Mouse (Mus musculus) small intestine, adult 2 months (tissue): ENCODE measurements around the gene Zscan10. TPM values are rescaled to one million over a fixed set of nuclear protein-coding genes. Genes with fewer than 3 reads are reported as not detected.

Experiments
- H3K27ac ChIP-seq: fragments of 200-500 bp; 2 replicates; pipeline ENCODE4 v1.5.1; 2012; ENCODE audit warnings: low read depth, low read length, control low read depth, inconsistent platforms; ENCODE audit not compliant: insufficient read depth
- H3K27me3 ChIP-seq: fragments of 200-500 bp; 2 replicates; pipeline ENCODE4 v1.6.1; 2012; ENCODE audit warnings: mild to moderate bottlenecking, moderate library complexity, low read length, inconsistent platforms; ENCODE audit not compliant: control insufficient read depth, insufficient read depth
- H3K36me3 ChIP-seq: fragments of 200-500 bp; 2 replicates; pipeline ENCODE4 v1.6.1; 2012; ENCODE audit warnings: mild to moderate bottlenecking, low read length, control low read depth, inconsistent platforms; ENCODE audit not compliant: control insufficient read depth, insufficient read depth
- H3K4me1 ChIP-seq: fragments of 200-500 bp; 2 replicates; pipeline ENCODE4 v1.6.1; 2012; ENCODE audit warnings: low read length, inconsistent platforms, mixed read lengths; ENCODE audit not compliant: control insufficient read depth, insufficient read depth, insufficient read length
- H3K4me3 ChIP-seq: fragments of 200-500 bp; 2 replicates; pipeline ENCODE4 v1.5.1; 2012; ENCODE audit warnings: low read depth, mild to moderate bottlenecking, control low read depth, inconsistent platforms, low read length, moderate library complexity
- CTCF ChIP-seq: fragments of 200-500 bp; IDR thresholded peaks from 2 replicates; pipeline ENCODE4 v1.5.1; 2012; ENCODE audit warnings: low read depth, mild to moderate bottlenecking, control low read depth, inconsistent platforms, low read length, moderate library complexity, mixed read lengths; ENCODE audit not compliant: insufficient replicate concordance, insufficient read length; ENCODE audit errors: extremely low read depth
- POLR2A ChIP-seq: fragments of 200-500 bp; IDR thresholded peaks from 2 replicates; pipeline ENCODE4 v1.6.1; 2012; ENCODE audit warnings: low read depth, mild to moderate bottlenecking, control low read depth, inconsistent platforms, low read length, moderate library complexity
- WGBS: fragments of 180-500 bp; shearing (Covaris S2); methylation state at CpG from one replicate; pipeline ENCODE4 v1.1.7; 2018; 5-methylcytosine and 5-hydroxymethylcytosine counted together
- polyA plus RNA-seq: library from polyadenylated mRNA; depleted of rRNA; stranded (reverse); fragments of >200 nt; gene quantifications from 2 replicates; pipeline ENCODE4 v1.2.3, GENCODE M21; 2012

The Zscan10 gene
- polyA plus RNA-seq, 1 experiment = not detected

- Histone ChIP-seq H3K4me3 (no peak overlapping the region), H3K36me3 (peaks cover 3% of the 10 kb centered on the region; the same call in 1 of the 2 replicates), H3K27ac (no peak overlapping the region), H3K27me3 (no peaks in the 10 kb centered on the region), H3K4me1 (no peaks in the 10 kb centered on the region)
- WGBS = 19% methylated on average over 5 of the region's 5 CpGs
- TF ChIP-seq POLR2A (no peak), CTCF (peak; percentile 6; the same call in 1 of the 2 replicates)
These were observed 29.6 kb upstream of the Zscan10 start for GRCm38 (mm10) chr17:23571084-23571483.

- Histone ChIP-seq H3K4me1 (no peaks in the 10 kb centered on the region), H3K4me3 (no peak overlapping the region), H3K36me3 (peaks cover 3% of the 10 kb centered on the region; the same call in 1 of the 2 replicates), H3K27me3 (no peaks in the 10 kb centered on the region), H3K27ac (no peak overlapping the region)
- WGBS = 75% methylated on average over 6 of the region's 6 CpGs
- TF ChIP-seq CTCF = peak; percentile 35; the same call in 1 of the 2 replicates
- no peak for TF ChIP-seq POLR2A
These were observed 28.6 kb upstream of the Zscan10 start for GRCm38 (mm10) chr17:23572059-23572458.

DNA sequence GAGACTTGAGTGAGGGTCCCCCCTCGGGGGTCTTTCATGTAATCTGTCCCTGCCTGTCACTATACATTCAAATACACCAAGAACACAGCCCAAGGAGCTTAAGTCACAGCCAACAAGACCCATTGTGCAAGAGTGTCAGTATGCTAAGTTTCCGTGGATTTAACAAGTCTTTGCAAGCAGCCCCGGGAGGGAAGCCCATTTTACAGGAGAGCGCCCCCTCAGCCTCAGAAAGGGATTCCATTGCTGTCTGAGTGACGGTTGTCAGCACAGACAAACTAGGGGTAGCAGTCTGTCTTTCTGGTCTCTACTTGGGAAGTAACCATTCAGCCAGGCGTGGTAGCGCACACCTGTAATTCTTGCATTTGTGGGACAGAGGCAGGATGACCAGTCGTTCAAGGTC, 26.5 kb upstream of the Zscan10 start:
- H3K27me3 ChIP-seq = no peaks in the 10 kb centered on the region
- TF ChIP-seq POLR2A (no peak), CTCF (no peak)
- no peak overlapping the region for H3K27ac ChIP-seq
- peaks cover 3% of the 10 kb centered on the region; the same call in 1 of the 2 replicates for H3K36me3 ChIP-seq
- H3K4me3 ChIP-seq = no peak overlapping the region
- no peaks in the 10 kb centered on the region for H3K4me1 ChIP-seq
- WGBS = 87% methylated on average over 8 of the region's 8 CpGs

DNA sequence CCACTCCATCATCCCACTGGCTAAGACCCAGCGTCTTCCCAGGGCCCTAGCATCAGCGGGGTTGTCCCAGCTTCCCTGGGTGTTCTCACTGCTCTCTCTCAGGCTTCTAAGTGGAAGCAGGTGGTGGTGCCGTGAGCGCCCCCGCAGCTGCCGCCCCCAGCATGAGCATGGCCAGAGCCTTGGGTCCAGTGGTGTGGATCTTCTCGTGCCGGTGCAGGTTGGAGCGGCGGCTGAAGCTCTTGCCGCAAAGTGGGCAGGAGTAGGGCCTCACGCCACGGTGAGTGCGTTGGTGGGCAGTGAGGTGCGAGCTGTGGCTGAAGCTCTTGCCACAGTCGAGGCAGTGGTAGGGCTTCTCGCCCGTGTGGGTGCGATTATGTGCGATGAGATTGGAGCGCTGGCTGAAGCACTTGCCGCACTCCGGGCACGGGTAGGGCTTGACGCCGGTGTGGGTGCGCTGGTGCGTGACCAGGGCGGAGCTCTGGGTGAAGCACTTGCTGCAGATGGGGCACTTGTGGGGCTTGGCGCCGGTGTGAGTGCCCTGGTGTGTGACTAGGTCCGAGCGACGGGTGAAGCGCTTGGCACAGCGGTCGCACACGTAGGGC, 24.6 kb upstream of the Zscan10 start:
- Histone ChIP-seq H3K4me1 (no peaks in the 10 kb centered on the region), H3K27ac (no peak overlapping the region), H3K4me3 (no peak overlapping the region), H3K27me3 (no peaks in the 10 kb centered on the region), H3K36me3 (peaks cover 3% of the 10 kb centered on the region; the same call in 1 of the 2 replicates)
- 95% methylated on average over 38 of the region's 38 CpGs for WGBS
- TF ChIP-seq CTCF = no peak
- TF ChIP-seq POLR2A = no peak

DNA sequence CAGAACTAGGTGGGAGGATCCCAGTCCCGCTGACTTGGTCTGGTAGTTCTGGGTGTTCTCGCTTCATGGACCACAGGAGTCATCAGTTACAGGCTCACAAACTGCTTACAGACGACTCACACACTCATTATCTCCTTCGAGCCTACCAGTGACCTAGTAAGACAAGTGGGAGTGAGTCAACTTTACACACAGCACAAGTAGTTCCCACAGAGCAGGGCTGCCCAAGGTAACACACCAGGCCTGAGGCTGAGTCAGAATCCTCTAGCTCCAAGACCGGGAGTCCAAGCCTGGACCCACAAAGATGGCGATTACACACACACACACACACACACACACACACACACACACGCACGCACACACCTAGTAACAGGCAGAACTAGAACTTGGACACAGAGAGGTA, 15.9 kb upstream of the Zscan10 start:
- no peak for TF ChIP-seq POLR2A
- TF ChIP-seq CTCF = no peak
- Histone ChIP-seq H3K27ac (no peak overlapping the region), H3K4me3 (no peak overlapping the region), H3K27me3 (no peaks in the 10 kb centered on the region), H3K4me1 (peaks cover 2% of the 10 kb centered on the region; the same call in 1 of the 2 replicates), H3K36me3 (no peaks in the 10 kb centered on the region)
- WGBS = 76% methylated on average over 8 of the region's 8 CpGs

- no peak for TF ChIP-seq CTCF
- peak; percentile 13; the same call in 1 of the 2 replicates for TF ChIP-seq POLR2A
- no peak overlapping the region for H3K27ac ChIP-seq
- 2% methylated on average over 22 of the region's 22 CpGs for WGBS
These were observed 14.8 kb upstream of the Zscan10 start for GRCm38 (mm10) chr17:23585721-23586491.

DNA sequence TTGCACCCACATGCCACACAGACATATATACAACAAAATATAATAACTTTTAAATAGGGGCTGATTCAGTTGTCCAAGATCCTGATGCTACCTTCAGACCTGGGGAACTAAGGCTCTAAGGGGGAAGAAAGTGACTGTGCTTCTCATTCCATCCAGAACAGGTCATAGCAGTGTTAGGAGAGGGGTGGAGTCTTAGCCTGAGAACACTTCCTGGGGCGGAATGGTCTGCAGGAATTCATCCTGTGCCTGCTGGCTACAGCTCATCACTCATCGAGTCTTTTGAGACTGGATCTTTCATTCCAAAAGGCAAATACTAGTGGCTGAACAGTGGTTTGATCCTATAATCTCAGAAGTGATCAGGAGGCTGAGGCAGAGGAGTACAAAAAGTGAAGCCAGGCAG, 13.4 kb upstream of the Zscan10 start:
- Histone ChIP-seq H3K4me1 (peaks cover 2% of the 10 kb centered on the region; the same call in 1 of the 2 replicates), H3K4me3 (no peak overlapping the region), H3K27me3 (no peaks in the 10 kb centered on the region)

More at GRCm38 (mm10) chr17:23585721-23586491, 14.8 kb upstream of the Zscan10 start:
- Histone ChIP-seq H3K36me3 (no peaks in the 10 kb centered on the region), H3K4me1 (peaks cover 2% of the 10 kb centered on the region; the same call in 1 of the 2 replicates), H3K4me3 (peak overlapping the region; percentile 71), H3K27me3 (no peaks in the 10 kb centered on the region)

More for the DNA sequence above, 13.4 kb upstream of the Zscan10 start:
- 66% methylated on average over 2 of the region's 2 CpGs for WGBS
- H3K27ac ChIP-seq = no peak overlapping the region
- TF ChIP-seq POLR2A = no peak
- no peak for TF ChIP-seq CTCF
- no peaks in the 10 kb centered on the region for H3K36me3 ChIP-seq
